Mouse (Mus musculus): Measurements from ENCODE around the gene Vax1. TPM values are rescaled to one million over a fixed set of nuclear protein-coding genes. Genes with fewer than 3 reads are reported as not detected.

Vax1 gene
- total RNA-seq, 2 experiments from 2014 or later, result not detected

Other genes with a start within 250 kb of the Vax1 start
- under 1 TPM in 1 of 2 experiments, not detected in 1; 0.36 TPM for gene Eno4, start 226.6 kb downstream of the Vax1 start, total RNA-seq (2021)
- 10 to 100 TPM; 15.9 to 19.4 TPM for gene Hspa12a, start 226.4 kb downstream of the Vax1 start, total RNA-seq (2021)
- 1 to 10 TPM; 2.1 to 2.9 TPM for gene Shtn1, start 94.0 kb downstream of the Vax1 start, total RNA-seq (2021)
- not detected for gene Kcnk18, start 49.2 kb upstream of the Vax1 start, total RNA-seq (2021)
- under 1 TPM; 0.55 to 0.82 TPM for gene Slc18a2, start 90.8 kb upstream of the Vax1 start, total RNA-seq (2021)
- 100 to 1,000 TPM; 287 to 324 TPM for gene Rps12-ps3, start 152.2 kb upstream of the Vax1 start, total RNA-seq (2021)
- gene Pdzd8, start 175.7 kb upstream of the Vax1 start, total RNA-seq (2021), result 10 to 100 TPM; 22.5 to 23.9 TPM